26 mouse cellular contexts compared by ENCODE assay signal in genomic region chr10:8839956-8840355, GRCm38 (mm10). TPM values are rescaled to one million over a fixed set of nuclear protein-coding genes. Genes with fewer than 3 reads are reported as not detected.
DNase-seq lines count a peak whose midpoint lies in the region; ATAC-seq and TF ChIP-seq lines count a peak whose summit lies in the region.
"Had no signal": no experiment of that assay in that cellular context is flagged by ENCODE, and none has a peak within 500 bp of the region (broad histone marks: within the 10 kb centered on the region; RNA-seq: fewer than 3 reads in every experiment).

No protein-coding gene starts in this region.

- intact Hi-C loops in heart, postnatal 36 days (cut with DNase I), result loop anchor here (2.0 to 10.0 kb wide), 2 partner anchors 21 to 45 kb away; partner anchors contain the start of gene Sash1

- WGBS in midbrain, embryonic 12.5 days, result 75% methylated on average over 3 of the region's 3 CpGs
- 63% methylated on average over 3 of the region's 3 CpGs for WGBS in midbrain, postnatal 0 days
- 56% methylated on average over 3 of the region's 3 CpGs for WGBS in midbrain, embryonic 16.5 days
- 44% methylated on average over 3 of the region's 3 CpGs for WGBS in neural tube, embryonic 15.5 days

- no peaks in the 10 kb centered on the region for H3K4me1 ChIP-seq in midbrain, embryonic 12.5 days
- no peaks in the 10 kb centered on the region for H3K4me1 ChIP-seq in midbrain, postnatal 0 days (ENCODE audit: insufficient read depth, low read length)
- peaks cover 4% of the 10 kb centered on the region for H3K4me1 ChIP-seq in midbrain, embryonic 16.5 days (ENCODE audit: control insufficient read depth, insufficient read depth, low read length)
- peaks cover 16% of the 10 kb centered on the region; the same call in 1 of the 2 replicates for H3K4me1 ChIP-seq in neural tube, embryonic 15.5 days

- ATAC-seq in midbrain, embryonic 12.5 days (ENCODE audit: low FRiP score, low read depth), result no peak
- no peak for ATAC-seq in midbrain, postnatal 0 days (ENCODE audit: low FRiP score)
- peak; percentile 49; the same call in 1 of the 2 replicates for ATAC-seq in midbrain, embryonic 16.5 days
- ATAC-seq in neural tube, embryonic 15.5 days (ENCODE audit: low FRiP score), result no peak
- ATAC-seq: forebrain, embryonic 16.5 days; hindbrain, embryonic 16.5 days; Patski had no signal

- H3K36me3 ChIP-seq in midbrain, embryonic 12.5 days, result no peaks in the 10 kb centered on the region
- no peaks in the 10 kb centered on the region for H3K36me3 ChIP-seq in midbrain, postnatal 0 days (ENCODE audit: insufficient read depth, low read length)
- H3K36me3 ChIP-seq in midbrain, embryonic 16.5 days (ENCODE audit: control insufficient read depth, insufficient read depth, low read length), result no peaks in the 10 kb centered on the region
- no peaks in the 10 kb centered on the region for H3K36me3 ChIP-seq in neural tube, embryonic 15.5 days
- H3K36me3 ChIP-seq: embryonic facial prominence, embryonic 12.5 days; embryonic facial prominence, embryonic 15.5 days; G1E; hindbrain, embryonic 13.5 days had no signal

- H3K27ac ChIP-seq in midbrain, embryonic 12.5 days (replicated peaks), result 0 out of 2 replicates have a peak overlapping the region, but pooled peaks have one; percentile 20
- H3K27ac ChIP-seq in midbrain, postnatal 0 days (ENCODE audit: low read depth, low read length), result no peak overlapping the region
- H3K27ac ChIP-seq in midbrain, embryonic 16.5 days (ENCODE audit: low read length), result peak overlapping the region; percentile 42; the same call in 1 of the 2 replicates
- no peak overlapping the region for H3K27ac ChIP-seq in neural tube, embryonic 15.5 days (replicated peaks)
- H3K27ac ChIP-seq: embryonic facial prominence, embryonic 12.5 days; hindbrain, embryonic 10.5 days; hindbrain, embryonic 13.5 days had no signal

- peak; percentile 51 for DNase-seq in heart, adult 11 months
- no peak for DNase-seq in heart, postnatal 36 days
- DNase-seq in midbrain, postnatal 0 days (ENCODE audit: low spot score), result no peak
- DNase-seq in brain, embryonic 14.5 days (ENCODE audit: low read depth), result peak; percentile 44
- DNase-seq: adrenal gland, postnatal 10 days; adrenal gland, postnatal 36 days; B cell, adult 2 months; cerebellum, adult 11 months; cerebellum, adult 2 months; cerebellum, adult 9-11 months; cerebellum, postnatal 25 days; gastrocnemius, postnatal 10 days; gastrocnemius, postnatal 36 days had no signal

- H3K4me3 ChIP-seq in midbrain, embryonic 12.5 days, result no peak overlapping the region
- H3K4me3 ChIP-seq in midbrain, postnatal 0 days (ENCODE audit: low read depth, low read length), result no peak overlapping the region
- H3K4me3 ChIP-seq in midbrain, embryonic 16.5 days (ENCODE audit: low read depth, low read length), result no peak overlapping the region
- H3K4me3 ChIP-seq in neural tube, embryonic 15.5 days (replicated peaks), result no peak overlapping the region
- H3K4me3 ChIP-seq: embryonic facial prominence, embryonic 12.5 days; embryonic facial prominence, embryonic 15.5 days; hindbrain, embryonic 10.5 days; hindbrain, embryonic 13.5 days had no signal

- H3K9ac ChIP-seq in midbrain, embryonic 12.5 days (replicated peaks), result no peak overlapping the region
- H3K9ac ChIP-seq in midbrain, postnatal 0 days (replicated peaks; ENCODE audit: low read length, poor library complexity, severe bottlenecking), result no peak overlapping the region
- no peak overlapping the region for H3K9ac ChIP-seq in midbrain, embryonic 16.5 days (ENCODE audit: low read depth, low read length)
- no peak overlapping the region for H3K9ac ChIP-seq in neural tube, embryonic 15.5 days (replicated peaks)
- H3K9ac ChIP-seq: embryonic facial prominence, embryonic 12.5 days; embryonic facial prominence, embryonic 15.5 days; hindbrain, embryonic 13.5 days had no signal

- H3K27me3 ChIP-seq in midbrain, embryonic 12.5 days, result no peaks in the 10 kb centered on the region
- no peaks in the 10 kb centered on the region for H3K27me3 ChIP-seq in midbrain, postnatal 0 days (ENCODE audit: insufficient read depth, low read length)
- no peaks in the 10 kb centered on the region for H3K27me3 ChIP-seq in midbrain, embryonic 16.5 days (ENCODE audit: control insufficient read depth, insufficient read depth, low read depth, low read length)
- no peaks in the 10 kb centered on the region for H3K27me3 ChIP-seq in neural tube, embryonic 15.5 days (replicated peaks)
- H3K27me3 ChIP-seq: CH12.LX; embryonic facial prominence, embryonic 12.5 days; embryonic facial prominence, embryonic 15.5 days; hindbrain, embryonic 13.5 days; Patski had no signal

- no peak overlapping the region for H3K4me2 ChIP-seq in midbrain, embryonic 12.5 days (replicated peaks)
- H3K4me2 ChIP-seq in midbrain, postnatal 0 days (ENCODE audit: low read depth, low read length, poor library complexity, severe bottlenecking), result no peak overlapping the region
- H3K4me2 ChIP-seq in midbrain, embryonic 16.5 days (ENCODE audit: low read length), result no peak overlapping the region
- H3K4me2 ChIP-seq in neural tube, embryonic 15.5 days, result no peak overlapping the region
- H3K4me2 ChIP-seq: embryonic facial prominence, embryonic 12.5 days; embryonic facial prominence, embryonic 15.5 days; heart, embryonic 11.5 days; hindbrain, embryonic 13.5 days had no signal

- no peak for TF ChIP-seq POLR2A in brain, embryonic 14.5 days (IDR thresholded peaks at IDR 0.05; ENCODE audit: borderline replicate concordance, extremely low read depth, insufficient read depth, insufficient read length, poor library complexity, severe bottlenecking)

- no peak for TF ChIP-seq CTCF in midbrain, postnatal 0 days (IDR thresholded peaks at IDR 0.05)
- TF ChIP-seq CTCF in brain, embryonic 14.5 days (IDR thresholded peaks at IDR 0.05; ENCODE audit: borderline replicate concordance, extremely low read depth, insufficient read depth, insufficient read length), result no peak

- no peaks in the 10 kb centered on the region for H3K9me3 ChIP-seq in midbrain, embryonic 12.5 days
- no peaks in the 10 kb centered on the region for H3K9me3 ChIP-seq in midbrain, postnatal 0 days (ENCODE audit: low read length)
- H3K9me3 ChIP-seq in midbrain, embryonic 16.5 days (replicated peaks; ENCODE audit: control insufficient read depth, low read length, poor library complexity, severe bottlenecking), result no peaks in the 10 kb centered on the region
- no peaks in the 10 kb centered on the region for H3K9me3 ChIP-seq in neural tube, embryonic 15.5 days (replicated peaks)
- H3K9me3 ChIP-seq: embryonic facial prominence, embryonic 12.5 days; embryonic facial prominence, embryonic 15.5 days; hindbrain, embryonic 10.5 days; hindbrain, embryonic 13.5 days had no signal

RNA-seq across cellular contexts. Expression of gene Sash1, which starts 45.9 kb away (rescaled TPM):
- total RNA-seq in heart, postnatal 36 days (2021), result 10 to 100 TPM; 26.6 to 29.8 TPM
- 4.4 and 6.8 TPM in 2 replicates for polyA plus RNA-seq in midbrain, embryonic 12.5 days (2016; fragmentation: Nextera tagmentation; extraction: Ambion mirVana)
- total RNA-seq in midbrain, postnatal 0 days (2014; rRNA removed), result 47.4 and 64.1 TPM in 2 replicates
- polyA plus RNA-seq in midbrain, postnatal 0 days (2015; fragmentation: Nextera tagmentation; extraction: Ambion mirVana), result 4.0 and 5.0 TPM in 2 replicates
- polyA plus RNA-seq in brain, embryonic 14.5 days (2012; rRNA removed), result 10.6 and 18.0 TPM in 2 replicates
- polyA plus RNA-seq in midbrain, embryonic 16.5 days (2015; fragmentation: Nextera tagmentation; extraction: Ambion mirVana), result 2.2 and 2.7 TPM in 2 replicates
- polyA plus RNA-seq in neural tube, embryonic 15.5 days (2015; fragmentation: Nextera tagmentation; extraction: Ambion mirVana), result 2.5 and 3.7 TPM in 2 replicates
- polyA plus RNA-seq: G1E had no signal

Comparison
In these comparisons a context has a peak if more than half of its experiments do, and no peak if none do; other contexts are left out.
1. DNase-seq: peak in heart, adult 11 months (single experiment) and brain, embryonic 14.5 days (single experiment); none in heart, postnatal 36 days (0 of 2) and midbrain, postnatal 0 days (single experiment).
2. H3K27ac ChIP-seq: peak in midbrain, embryonic 12.5 days (single experiment) and midbrain, embryonic 16.5 days (single experiment); none in midbrain, postnatal 0 days (single experiment) and neural tube, embryonic 15.5 days (single experiment).